Mouse (Mus musculus): ENCODE measurements around the gene Vsx1.

DNA sequence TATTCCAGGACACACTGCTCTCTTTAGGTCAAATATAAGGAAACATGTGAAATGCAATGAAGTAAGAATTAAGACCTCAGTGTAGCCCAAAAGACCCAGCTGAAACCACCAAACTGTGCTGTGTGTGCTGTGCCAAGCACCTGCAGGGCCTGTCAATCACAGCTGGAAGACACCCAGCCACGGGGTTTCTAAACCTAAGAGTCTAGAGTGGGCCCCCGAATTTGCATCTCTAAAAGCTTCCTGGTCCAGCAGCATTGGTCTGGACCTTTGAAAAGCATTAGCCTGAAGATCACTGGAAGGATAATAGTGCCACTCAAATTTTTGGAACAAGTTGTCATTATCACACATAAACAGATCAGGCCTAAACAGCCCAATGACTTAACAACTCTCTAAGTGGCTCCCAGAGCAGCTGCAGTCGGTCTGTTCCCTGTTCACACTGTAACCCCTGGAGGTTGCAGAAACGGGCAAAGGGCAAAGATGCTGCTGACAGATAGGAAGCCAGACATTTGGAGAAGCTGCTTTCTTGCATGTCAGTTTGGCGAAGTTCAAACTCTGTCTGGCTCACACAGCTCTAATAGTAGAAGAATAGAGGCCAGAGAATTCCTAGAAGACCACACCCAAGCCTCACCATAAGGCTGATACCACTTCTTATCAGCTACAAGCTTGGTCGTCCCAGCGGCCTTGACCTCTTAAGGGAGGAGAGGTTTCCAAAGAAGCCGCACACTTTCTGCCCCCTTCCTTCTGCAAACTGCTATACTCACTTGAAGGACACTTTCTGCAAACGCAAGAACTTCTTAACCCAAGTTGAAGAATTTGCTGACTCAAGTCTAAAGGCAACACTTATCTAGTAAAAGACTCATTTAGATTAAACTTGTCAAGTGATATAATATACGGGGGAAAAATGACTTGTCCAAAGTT is 23.4 kb downstream of the Vsx1 start:
- no peak for TF ChIP-seq CTCF (IDR thresholded peaks at IDR 0.05; ENCODE audit: low read depth, low read length)
- no peak for TF ChIP-seq POLR2A (IDR thresholded peaks at IDR 0.05; ENCODE audit: borderline replicate concordance, low read depth, low read length)

All from bone marrow macrophage, adult 2 months (primary cell).